Mouse (Mus musculus) MEL (cell line): ENCODE results near the gene Atp5l. TPM values are rescaled to one million over a fixed set of nuclear protein-coding genes. Genes with fewer than 3 reads are reported as not detected.

Experiments
- DNase-seq: peaks from one replicate; pipeline ENCODE4 v3.0.0; 2011; ENCODE audit warnings: low read depth, low spot score
- H3K27ac ChIP-seq: 2 replicates; pipeline ENCODE4 v1.5.1; 2012; ENCODE audit warnings: low read depth, mild to moderate bottlenecking, control low read depth, low read length, moderate library complexity; ENCODE audit not compliant: control insufficient read depth
- H3K27me3 ChIP-seq, 2 experiments: fragments of 150-350 bp in 1 of 2; sonication (generic) in 1 of 2; 2 replicates each; pipeline ENCODE4 v1.6.1; 2012; ENCODE audit warnings: low read length in 2 of 2, mild to moderate bottlenecking in 2 of 2, improper control_type of control experiment in 1 of 2, moderate library complexity in 1 of 2; ENCODE audit not compliant: insufficient read depth in 2 of 2, control insufficient read depth in 1 of 2
- H3K36me3 ChIP-seq, 2 experiments: 2 replicates each; pipeline ENCODE4 v1.6.1; 2012 to 2014; ENCODE audit warnings: low read length in 2 of 2, improper control_type of control experiment in 1 of 2, inconsistent platforms in 1 of 2, mild to moderate bottlenecking in 1 of 2; ENCODE audit not compliant: insufficient read depth in 2 of 2, control insufficient read depth in 1 of 2
- H3K4me1 ChIP-seq, 2 experiments: fragments of 150-350 bp in 1 of 2; sonication (generic) in 1 of 2; 2 replicates each; pipeline ENCODE4 v1.6.1; 2012; ENCODE audit warnings: low read length in 2 of 2, improper control_type of control experiment in 1 of 2, mild to moderate bottlenecking in 1 of 2; ENCODE audit not compliant: insufficient read depth in 2 of 2, control insufficient read depth in 1 of 2
- H3K4me3 ChIP-seq, 2 experiments: fragments of 150-350 bp in 1 of 2; sonication (generic) in 1 of 2; 2 replicates each; pipeline ENCODE4 v1.5.1; 2012; ENCODE audit warnings: low read depth in 2 of 2, low read length in 2 of 2, mild to moderate bottlenecking in 2 of 2, moderate library complexity in 2 of 2, control low read depth in 1 of 2, improper control_type of control experiment in 1 of 2; ENCODE audit not compliant: control insufficient read depth in 1 of 2, insufficient read depth in 1 of 2
- H3K79me2 ChIP-seq: 2 replicates; pipeline ENCODE4 v1.6.1; 2012; ENCODE audit warnings: mild to moderate bottlenecking, low read length, moderate library complexity; ENCODE audit not compliant: control insufficient read depth, poor library complexity, insufficient read depth
- H3K9ac ChIP-seq: 2 replicates; pipeline ENCODE4 v1.6.1; 2012; ENCODE audit warnings: low read depth, mild to moderate bottlenecking, control low read depth, low read length, moderate library complexity; ENCODE audit not compliant: control insufficient read depth, poor library complexity, severe bottlenecking
- H3K9me3 ChIP-seq: fragments of 150-350 bp; sonication (generic); replicated peaks from 2 replicates; pipeline ENCODE4 v1.6.1; 2012; ENCODE audit warnings: mild to moderate bottlenecking, low read length, improper control_type of control experiment, moderate library complexity; ENCODE audit not compliant: insufficient read depth
- CHD2 ChIP-seq: IDR thresholded peaks from 2 replicates; pipeline ENCODE4 v1.6.1; 2011; ENCODE audit warnings: low read length, improper control_type of control experiment
- CTCF ChIP-seq, 3 experiments: IDR thresholded peaks in 2 of 3; conservative IDR thresholded peaks in 1 of 3; 2 replicates each; pipeline ENCODE4 v1.5.1; 2011 to 2012; ENCODE audit warnings: low read length in 3 of 3, low read depth in 2 of 3, mild to moderate bottlenecking in 2 of 3, improper control_type of control experiment in 1 of 3, inconsistent platforms in 1 of 3, mixed read lengths in 1 of 3, moderate library complexity in 1 of 3; ENCODE audit not compliant: control insufficient read depth in 1 of 3, insufficient read depth in 1 of 3, poor library complexity in 1 of 3, severe bottlenecking in 1 of 3
- E2F4 ChIP-seq: IDR thresholded peaks from 2 replicates; pipeline ENCODE4 v1.6.1; 2011; ENCODE audit warnings: low read depth, low read length, improper control_type of control experiment, borderline replicate concordance
- EP300 ChIP-seq, 2 experiments: IDR thresholded peaks; 2 replicates each; pipeline ENCODE4 v1.6.1; 2011; ENCODE audit warnings: improper control_type of control experiment in 2 of 2, low read length in 2 of 2, low read depth in 1 of 2, mild to moderate bottlenecking in 1 of 2
- ETS1 ChIP-seq: IDR thresholded peaks from 2 replicates; pipeline ENCODE4 v1.6.1; 2012; ENCODE audit warnings: low read depth, mild to moderate bottlenecking, inconsistent platforms, low read length, improper control_type of control experiment, moderate library complexity
- GATA1 ChIP-seq: IDR thresholded peaks from 2 replicates; pipeline ENCODE4 v1.6.1; 2011; ENCODE audit warnings: low read depth, low read length, improper control_type of control experiment
- HCFC1 ChIP-seq: IDR thresholded peaks from 2 replicates; pipeline ENCODE4 v1.6.1; 2012; ENCODE audit warnings: low read depth, mild to moderate bottlenecking, inconsistent platforms, low read length, improper control_type of control experiment, moderate library complexity
- KAT2A ChIP-seq: conservative IDR thresholded peaks from 2 replicates; pipeline ENCODE4 v1.6.1; 2012; ENCODE audit warnings: low read depth, low read length, improper control_type of control experiment, inconsistent platforms
- MAFK ChIP-seq: IDR thresholded peaks from 2 replicates; pipeline ENCODE4 v1.6.1; 2011; ENCODE audit warnings: low read depth, mild to moderate bottlenecking, low read length, improper control_type of control experiment, borderline replicate concordance
- MAZ ChIP-seq: IDR thresholded peaks from 2 replicates; pipeline ENCODE4 v1.6.1; 2012; ENCODE audit warnings: low read depth, mild to moderate bottlenecking, inconsistent platforms, low read length, improper control_type of control experiment
- MXI1 ChIP-seq: IDR thresholded peaks from 2 replicates; pipeline ENCODE4 v1.6.1; 2011; ENCODE audit warnings: mild to moderate bottlenecking, low read depth, low read length, improper control_type of control experiment
- MYB ChIP-seq: IDR thresholded peaks from 2 replicates; pipeline ENCODE4 v1.6.1; 2011; ENCODE audit warnings: mild to moderate bottlenecking, low read depth, low read length, improper control_type of control experiment
- NELFE ChIP-seq: IDR thresholded peaks from 2 replicates; pipeline ENCODE4 v1.6.1; 2011; ENCODE audit warnings: low read depth, low read length, improper control_type of control experiment
- RAD21 ChIP-seq: IDR thresholded peaks from 2 replicates; pipeline ENCODE4 v1.6.1; 2011; ENCODE audit warnings: mild to moderate bottlenecking, low read depth, low read length, improper control_type of control experiment
- RCOR1 ChIP-seq: IDR thresholded peaks from 2 replicates; pipeline ENCODE4 v1.6.1; 2012; ENCODE audit warnings: low read depth, mild to moderate bottlenecking, inconsistent platforms, low read length, improper control_type of control experiment
- SIN3A ChIP-seq: IDR thresholded peaks from 2 replicates; pipeline ENCODE4 v1.6.1; 2012; ENCODE audit warnings: low read length, improper control_type of control experiment, inconsistent platforms
- SMC3 ChIP-seq: IDR thresholded peaks from 2 replicates; pipeline ENCODE4 v1.6.1; 2011; ENCODE audit warnings: low read depth, low read length, improper control_type of control experiment
- TAL1 ChIP-seq: IDR thresholded peaks from 2 replicates; pipeline ENCODE4 v1.6.1; 2012; ENCODE audit warnings: mild to moderate bottlenecking, inconsistent platforms, low read length, moderate library complexity, mixed read lengths
- TCF12 ChIP-seq: IDR thresholded peaks from 2 replicates; pipeline ENCODE4 v1.6.1; 2014; ENCODE audit warnings: low read depth, mild to moderate bottlenecking, inconsistent platforms, low read length, improper control_type of control experiment, moderate library complexity
- ZMIZ1 ChIP-seq: IDR thresholded peaks from 2 replicates; pipeline ENCODE4 v1.6.1; 2012; ENCODE audit warnings: low read depth, mild to moderate bottlenecking, inconsistent platforms, low read length, improper control_type of control experiment, moderate library complexity
- ZNF384 ChIP-seq: IDR thresholded peaks from 2 replicates; pipeline ENCODE4 v1.6.1; 2012; ENCODE audit warnings: low read depth, mild to moderate bottlenecking, inconsistent platforms, low read length, improper control_type of control experiment
- polyA plus RNA-seq, 2 experiments: library from polyadenylated mRNA; stranded (reverse) in 1 of 2; unstranded in 1 of 2; fragments of >175 nt in 1 of 2; fragments of >200 nt in 1 of 2; gene quantifications; 2 replicates each; pipeline versions ENCODE4 v1.2.1 to v1.2.4; 2012; ENCODE audit warnings: low replicate concordance in 2 of 2, low read depth in 1 of 2; ENCODE audit not compliant: insufficient read length in 2 of 2, insufficient read depth in 1 of 2, missing spikeins in 1 of 2
- total RNA-seq: library from RNA; depleted of rRNA; stranded (reverse); fragments of 300-350 nt; gene quantifications from 2 replicates; pipeline ENCODE4 v1.2.3, GENCODE M21; 2012

The Atp5l gene
- total and polyA plus RNA-seq, 3 experiments, result 320 to 719 TPM; not detected in 1

DNA sequence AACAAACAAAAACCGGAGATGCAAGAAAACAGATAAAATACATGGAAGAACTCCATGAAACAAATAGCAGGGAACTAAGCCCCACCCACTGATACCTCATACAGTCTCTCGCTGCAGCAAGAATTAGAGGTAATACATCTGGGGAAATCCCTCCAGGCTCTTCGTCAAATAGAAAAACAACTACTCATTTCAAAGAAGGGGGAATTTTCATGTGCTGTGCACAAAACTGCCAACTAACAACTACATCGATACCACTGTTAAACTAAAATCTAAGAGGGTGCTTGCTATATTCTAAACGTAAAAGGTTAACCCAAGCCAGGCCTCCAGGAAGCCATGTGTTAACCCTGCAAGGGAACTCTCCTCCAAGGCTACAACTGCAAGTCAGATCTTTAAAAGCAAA, 46.9 kb downstream of the Atp5l start:
- no peak overlapping the region for H3K4me3 ChIP-seq
- DNase-seq, result no peak
- no peaks in the 10 kb centered on the region for H3K27me3 ChIP-seq
- TF ChIP-seq ZMIZ1 (no peak), MAZ (no peak), ZNF384 (no peak), HCFC1 (no peak), MXI1 (no peak), NELFE (no peak), MAFK (no peak), TAL1 (no peak), CHD2 (no peak), E2F4 (no peak), GATA1 (no peak)
- no peaks in the 10 kb centered on the region for H3K9me3 ChIP-seq
- peaks cover 70% of the 10 kb centered on the region for H3K79me2 ChIP-seq
- H3K9ac ChIP-seq, result no peak overlapping the region
- no peak overlapping the region for H3K27ac ChIP-seq
- peaks cover 7 to 10% of the 10 kb centered on the region in 2 experiments for H3K36me3 ChIP-seq
- peaks cover under 1 to 2% of the 10 kb centered on the region in 2 experiments; a peak in 1 of 4 replicates for H3K4me1 ChIP-seq

DNA sequence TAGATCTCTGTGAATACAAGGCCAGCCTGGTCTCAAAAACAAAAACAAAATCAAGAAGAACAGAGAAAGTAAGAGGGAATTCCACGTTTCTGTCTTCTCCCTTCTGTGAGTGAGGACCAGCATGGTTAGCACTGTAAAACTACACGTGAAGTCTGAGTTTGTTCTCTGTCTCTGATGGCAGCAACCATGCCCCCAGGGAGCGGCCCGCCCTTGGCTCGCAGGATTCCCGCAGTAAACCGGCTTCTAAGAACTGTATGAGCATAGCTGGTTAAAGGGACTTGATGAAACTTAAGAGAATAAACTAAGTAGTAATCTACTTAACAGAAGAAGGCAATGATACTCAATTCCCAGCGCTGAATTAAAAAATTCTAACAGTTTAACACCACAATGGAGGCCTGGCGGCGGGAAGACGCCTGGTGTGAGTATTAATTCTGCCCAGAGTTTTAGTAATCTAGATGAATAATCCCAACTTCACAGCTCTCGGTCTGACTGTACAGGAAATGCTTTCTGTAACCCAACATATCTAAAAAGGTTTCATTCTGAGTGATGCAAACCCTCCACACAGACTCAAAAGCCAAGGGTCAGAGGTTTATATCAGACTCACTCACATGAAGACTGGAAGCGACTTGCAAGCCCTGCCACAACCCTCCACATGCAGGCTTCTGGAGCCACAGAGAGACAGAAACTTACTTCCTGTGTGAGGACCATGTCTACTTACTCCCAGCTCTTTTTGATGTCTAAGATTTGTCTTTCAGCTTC, 52.0 kb downstream of the Atp5l start:
- peaks cover 28% of the 10 kb centered on the region for H3K79me2 ChIP-seq

DNA sequence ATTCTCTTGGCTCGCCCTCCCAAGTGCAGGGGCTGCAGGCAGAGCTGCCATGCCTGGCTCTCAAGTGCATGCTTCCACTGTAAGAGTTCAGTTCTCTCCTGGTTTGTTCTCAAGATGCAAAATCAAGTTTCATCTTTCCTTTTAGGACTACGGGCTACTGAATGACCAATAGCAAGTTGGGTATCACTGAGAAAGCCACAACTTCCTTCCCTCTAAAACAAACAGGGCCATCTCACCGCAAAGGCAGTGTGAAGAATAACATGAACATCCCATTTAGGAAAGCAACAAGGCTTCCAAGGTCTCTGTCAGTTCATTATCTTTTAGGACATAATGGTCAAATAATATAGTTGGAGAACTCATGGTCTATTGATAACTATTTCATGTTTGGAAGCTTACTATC, 52.9 kb downstream of the Atp5l start:
- Histone ChIP-seq H3K27ac (no peak overlapping the region), H3K4me3 (no peak overlapping the region), H3K27me3 (no peaks in the 10 kb centered on the region), H3K4me1 (peaks cover 9 to 13% of the 10 kb centered on the region in 2 experiments), H3K79me2 (peaks cover 22% of the 10 kb centered on the region; the same call in 1 of the 2 replicates), H3K36me3 (peaks cover 5 to 14% of the 10 kb centered on the region in 2 experiments), H3K9ac (no peak overlapping the region), H3K9me3 (no peaks in the 10 kb centered on the region)
- TF ChIP-seq E2F4 (no peak), SMC3 (no peak), TCF12 (no peak), MAZ (no peak), ZMIZ1 (no peak), NELFE (no peak), TAL1 (no peak), SIN3A (no peak), CTCF (IDR thresholded peaks at IDR 0.05 in 2 of 3, conservative IDR thresholded peaks at IDR 0.05 in 1 of 3; ENCODE audit: control insufficient read depth in 1 of 3, insufficient read depth in 1 of 3, low read depth in 2 of 3, low read length in 3 of 3, poor library complexity in 1 of 3, severe bottlenecking in 1 of 3) (no peak), ETS1 (no peak)
- DNase-seq, result no peak

More for the DNA sequence above, 52.0 kb downstream of the Atp5l start:
- Histone ChIP-seq H3K27ac (no peak overlapping the region), H3K27me3 (no peaks in the 10 kb centered on the region), H3K9me3 (no peaks in the 10 kb centered on the region), H3K36me3 (peaks cover 5 to 14% of the 10 kb centered on the region in 2 experiments), H3K4me3 (no peak overlapping the region), H3K9ac (no peak overlapping the region), H3K4me1 (peaks cover 9 to 13% of the 10 kb centered on the region in 2 experiments)
- TF ChIP-seq KAT2A (no peak), NELFE (no peak), TCF12 (no peak), ZMIZ1 (no peak), MAZ (no peak), RCOR1 (no peak), MYB (no peak), RAD21 (no peak), SIN3A (no peak), EP300 (IDR thresholded peaks at IDR 0.05; ENCODE audit: low read depth in 1 of 2, low read length in 2 of 2) (no peak)
- DNase-seq, result no peak
